13 mouse cellular contexts compared by ENCODE assay signal in the genomic region with DNA sequence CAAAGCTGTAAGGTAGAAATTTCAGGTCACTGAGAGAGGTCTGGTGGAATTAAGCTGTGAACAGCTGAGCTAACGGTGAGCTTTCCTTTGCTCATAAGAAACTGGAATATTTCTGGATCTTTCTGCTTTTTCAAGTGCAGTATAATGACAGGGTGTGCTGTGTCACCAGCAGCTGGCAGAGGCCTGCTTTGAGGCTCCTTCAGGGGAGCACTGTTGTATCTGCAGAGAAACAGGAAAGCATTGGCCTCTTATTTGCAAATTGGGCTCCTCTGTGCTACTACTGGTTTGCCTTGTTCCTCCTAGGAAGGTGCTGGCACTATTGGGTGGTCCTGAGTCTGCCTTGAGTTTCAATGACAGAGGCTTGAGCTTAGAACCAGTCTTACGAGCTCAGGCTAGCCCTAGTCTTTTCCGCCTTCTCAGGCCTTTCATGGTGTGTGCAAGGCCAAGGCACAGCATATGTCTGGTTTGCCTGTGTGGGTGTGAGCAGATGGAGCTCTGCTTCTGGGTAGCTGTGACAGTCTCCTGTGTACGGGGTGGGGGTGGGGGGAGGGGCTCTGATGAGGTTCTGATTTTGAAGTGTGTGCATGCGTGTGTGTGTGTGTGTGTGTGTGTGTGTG.
DNase-seq lines count a peak whose midpoint lies in the region; ATAC-seq lines count a peak whose summit lies in the region.
"Had no signal": no experiment of that assay in that cellular context is flagged by ENCODE, and none has a peak within 500 bp of the region (broad histone marks: within the 10 kb centered on the region; RNA-seq: fewer than 3 reads in every experiment).

No protein-coding gene starts in this region.

- H3K4me1 ChIP-seq in forebrain, embryonic 13.5 days, result 0 out of 2 replicates have a peak, but pooled peaks cover 4% of the 10 kb centered on the region
- H3K4me1 ChIP-seq in forebrain, embryonic 11.5 days (replicated peaks; ENCODE audit: control insufficient read depth, insufficient read depth, low read length), result no peaks in the 10 kb centered on the region
- H3K4me1 ChIP-seq in hindbrain, embryonic 16.5 days (ENCODE audit: control insufficient read depth, insufficient read depth, low read depth, low read length), result no peaks in the 10 kb centered on the region
- H3K4me1 ChIP-seq: liver, embryonic 13.5 days had no signal

- peak overlapping the region; percentile 20; the same call in 1 of the 2 replicates for H3K27ac ChIP-seq in forebrain, embryonic 13.5 days
- no peak overlapping the region for H3K27ac ChIP-seq in forebrain, embryonic 11.5 days (ENCODE audit: low read depth, low read length)
- no peak overlapping the region for H3K27ac ChIP-seq in hindbrain, embryonic 16.5 days (ENCODE audit: low read depth, low read length)
- H3K27ac ChIP-seq: liver, embryonic 13.5 days had no signal

- ATAC-seq in forebrain, embryonic 13.5 days, result 0 out of 2 replicates have a peak, but pooled peaks have one; percentile 63
- ATAC-seq in forebrain, embryonic 11.5 days (replicated peaks; ENCODE audit: low FRiP score), result no peak
- no peak for ATAC-seq in hindbrain, embryonic 16.5 days

- H3K36me3 ChIP-seq in forebrain, embryonic 13.5 days (ENCODE audit: poor library complexity, severe bottlenecking), result peaks cover 6% of the 10 kb centered on the region
- no peaks in the 10 kb centered on the region for H3K36me3 ChIP-seq in forebrain, embryonic 11.5 days (ENCODE audit: control insufficient read depth, insufficient read depth, low read length)
- H3K36me3 ChIP-seq in hindbrain, embryonic 16.5 days (ENCODE audit: control insufficient read depth, insufficient read depth, low read length), result peaks cover 4% of the 10 kb centered on the region

- H3K27me3 ChIP-seq in forebrain, embryonic 13.5 days, result no peaks in the 10 kb centered on the region
- H3K27me3 ChIP-seq in forebrain, embryonic 11.5 days (ENCODE audit: control insufficient read depth, insufficient read depth, low read length), result no peaks in the 10 kb centered on the region
- no peaks in the 10 kb centered on the region for H3K27me3 ChIP-seq in hindbrain, embryonic 16.5 days (replicated peaks; ENCODE audit: control insufficient read depth, insufficient read depth, low read length)
- H3K27me3 ChIP-seq: liver, embryonic 13.5 days had no signal

- WGBS in forebrain, embryonic 13.5 days, result 78% methylated on average over 5 of the region's 5 CpGs
- WGBS in forebrain, embryonic 11.5 days, result 92% methylated on average over 5 of the region's 5 CpGs
- 80% methylated on average over 5 of the region's 5 CpGs for WGBS in hindbrain, embryonic 16.5 days

- H3K4me2 ChIP-seq in forebrain, embryonic 13.5 days, result no peak overlapping the region
- no peak overlapping the region for H3K4me2 ChIP-seq in forebrain, embryonic 11.5 days (ENCODE audit: low read depth, low read length, severe bottlenecking)
- H3K4me2 ChIP-seq in hindbrain, embryonic 16.5 days (ENCODE audit: low read length), result no peak overlapping the region
- H3K4me2 ChIP-seq: liver, embryonic 13.5 days had no signal

- intact Hi-C loops in heart, postnatal 36 days (cut with DNase I), result no loop called here

- no peak overlapping the region for H3K4me3 ChIP-seq in forebrain, embryonic 13.5 days
- no peak overlapping the region for H3K4me3 ChIP-seq in forebrain, embryonic 11.5 days (ENCODE audit: low read depth, low read length)
- H3K4me3 ChIP-seq in hindbrain, embryonic 16.5 days (ENCODE audit: low read length), result no peak overlapping the region
- H3K4me3 ChIP-seq: liver, embryonic 13.5 days had no signal

- no peaks in the 10 kb centered on the region for H3K9me3 ChIP-seq in forebrain, embryonic 13.5 days (replicated peaks)
- H3K9me3 ChIP-seq in forebrain, embryonic 11.5 days (ENCODE audit: control insufficient read depth, low read length), result no peaks in the 10 kb centered on the region
- no peaks in the 10 kb centered on the region for H3K9me3 ChIP-seq in hindbrain, embryonic 16.5 days (ENCODE audit: control insufficient read depth, low read length)
- H3K9me3 ChIP-seq: liver, embryonic 13.5 days had no signal

- H3K9ac ChIP-seq in forebrain, embryonic 13.5 days, result no peak overlapping the region
- H3K9ac ChIP-seq in forebrain, embryonic 11.5 days (ENCODE audit: low read length), result no peak overlapping the region
- no peak overlapping the region for H3K9ac ChIP-seq in hindbrain, embryonic 16.5 days (ENCODE audit: low read depth, low read length)
- H3K9ac ChIP-seq: liver, embryonic 13.5 days had no signal

- DNase-seq in forebrain, embryonic 11.5 days (ENCODE audit: low spot score), result no peak
- peak; percentile 93 for DNase-seq in brain, adult 2 months (ENCODE audit: low read depth, low spot score)
- peak; percentile 71 to 80 for DNase-seq in layer of hippocampus, adult 8-10 months (ENCODE audit: low spot score in 2 of 2)
- DNase-seq in right cerebral cortex, postnatal 14 days, result peak; percentile 20
- no peak for DNase-seq in kidney, adult 18-20 months
- DNase-seq in heart, postnatal 36 days, result no peak
- DNase-seq: adrenal gland, adult 8-10 months; gastrocnemius, postnatal 14 days; kidney, postnatal 4 days; liver, embryonic 13.5 days; lung, postnatal 4 days had no signal

Comparison
In these comparisons a context has a peak if more than half of its experiments do, and no peak if none do; other contexts are left out.
1. DNase-seq: peak in brain, adult 2 months (single experiment), layer of hippocampus, adult 8-10 months (2 of 2) and right cerebral cortex, postnatal 14 days (single experiment); none in forebrain, embryonic 11.5 days (single experiment), kidney, adult 18-20 months (single experiment) and heart, postnatal 36 days (0 of 2).